Mouse (Mus musculus) lung, postnatal 0 days (tissue): ENCODE measurements at regions not wholly inside any gene's neighbourhood (a gene's known extent, or its start where the extent isn't known, plus 50 kb on each side); places are given as distances from the start of the nearest gene placed in this dataset.

ENCODE experiments used
- CTCF ChIP-seq: IDR thresholded peaks from 2 replicates; pipeline ENCODE4 v1.5.1; 2016; ENCODE audit warnings: antibody characterized with exemption, mild to moderate bottlenecking
- EP300 ChIP-seq: IDR thresholded peaks from 2 replicates; pipeline ENCODE4 v1.6.1; 2016; ENCODE audit warnings: antibody characterized with exemption, mild to moderate bottlenecking, control low read depth

DNA sequence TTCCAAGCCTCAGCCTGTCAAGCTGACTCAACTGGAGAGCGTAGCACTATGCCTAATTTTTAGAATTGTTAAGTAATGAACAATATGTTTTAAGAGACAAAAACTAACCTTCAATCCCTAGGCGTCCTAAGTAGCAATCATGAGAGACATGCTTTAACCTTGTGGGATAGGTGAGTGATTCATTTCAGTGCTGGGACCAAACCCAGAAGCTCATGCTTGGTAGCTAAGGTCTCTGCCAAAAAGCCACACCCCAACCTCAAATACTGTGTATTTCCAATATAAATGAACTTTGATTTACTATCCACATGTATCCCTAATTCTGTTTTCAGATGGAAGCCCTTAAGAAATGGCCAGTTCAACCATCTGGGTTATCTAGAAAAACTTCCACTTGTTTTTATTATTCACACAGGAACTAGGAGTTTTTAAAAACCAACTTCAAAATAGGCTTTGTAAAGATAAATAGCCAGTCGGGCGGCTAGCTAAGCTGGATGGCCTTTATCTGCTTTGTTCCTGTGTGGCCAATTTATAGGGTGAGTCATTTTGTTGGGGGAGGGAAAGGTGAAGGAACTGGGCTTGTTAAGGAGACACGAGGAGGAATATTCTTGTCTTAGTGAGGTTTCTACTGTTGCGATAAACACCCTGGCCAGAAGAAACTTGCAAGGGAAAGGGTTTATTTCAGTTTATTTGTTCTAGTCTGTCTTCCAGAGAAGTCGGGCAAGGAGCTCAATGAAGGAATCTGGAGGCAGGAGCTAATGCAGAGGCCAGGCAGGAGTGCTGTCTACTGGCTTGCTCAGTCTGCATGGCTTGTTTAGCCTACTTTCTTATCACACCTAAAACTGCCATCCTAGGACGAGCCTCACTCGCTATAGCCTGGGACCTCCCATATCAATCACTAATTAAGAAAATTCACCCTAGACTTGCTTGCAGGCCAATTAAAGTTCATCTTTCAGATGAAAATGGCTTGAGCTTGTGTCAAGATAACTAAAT, 114.8 kb upstream of the Immp2l start:
- TF ChIP-seq EP300 (no peak), CTCF (no peak)
